Comparison of ENCODE assay signal across 9 mouse cellular contexts in genomic region chr12:102058428-102058827, GRCm38 (mm10).
A peak's percentile ranks its signal among the peaks of the same experiment; 100 is the strongest.
DNase-seq lines count a peak whose midpoint lies in the region; ATAC-seq lines count a peak whose summit lies in the region.
"Had no signal": no experiment of that assay in that cellular context is flagged by ENCODE, and none has a peak within 500 bp of the region (broad histone marks: within the 10 kb centered on the region; RNA-seq: fewer than 3 reads in every experiment).

No protein-coding gene starts in this region.

- 23% methylated on average over 3 of the region's 3 CpGs for WGBS in forebrain, embryonic 12.5 days

- H3K27me3 ChIP-seq in forebrain, embryonic 12.5 days = no peaks in the 10 kb centered on the region

- no peaks in the 10 kb centered on the region for H3K9me3 ChIP-seq in forebrain, embryonic 12.5 days

- DNase-seq in kidney, postnatal 14 days = peak; percentile 6
- DNase-seq in kidney, postnatal 4 days = no peak
- DNase-seq in kidney, postnatal 25 days = peak; percentile 24 to 55
- DNase-seq in retina, postnatal 1 day = peak; percentile 57
- no peak for DNase-seq in T-cell, adult 2 months (ENCODE audit: low spot score)
- DNase-seq: adrenal gland, postnatal 10 days had no signal

- peaks cover 24% of the 10 kb centered on the region for H3K4me1 ChIP-seq in forebrain, embryonic 12.5 days

- no peak overlapping the region for H3K4me3 ChIP-seq in forebrain, embryonic 12.5 days (replicated peaks)

- no peaks in the 10 kb centered on the region for H3K36me3 ChIP-seq in forebrain, embryonic 12.5 days (replicated peaks)

- peak; percentile 82 for ATAC-seq in forebrain, embryonic 12.5 days (ENCODE audit: low FRiP score)
- ATAC-seq in erythroblast, adult 5-6 weeks (replicated peaks; ENCODE audit: low FRiP score, poor library complexity, severe bottlenecking) = no peak
- ATAC-seq in megakaryocyte, adult 5-6 weeks (ENCODE audit: poor library complexity, severe bottlenecking) = no peak

- no peak overlapping the region for H3K4me2 ChIP-seq in forebrain, embryonic 12.5 days

- H3K27ac ChIP-seq in forebrain, embryonic 12.5 days = peak overlapping the region; percentile 76

- H3K9ac ChIP-seq in forebrain, embryonic 12.5 days = no peak overlapping the region

Comparison
In these comparisons a context has a peak if more than half of its experiments do, and no peak if none do; other contexts are left out.
1. DNase-seq: peak in kidney, postnatal 14 days (single experiment), kidney, postnatal 25 days (2 of 2) and retina, postnatal 1 day (single experiment); none in kidney, postnatal 4 days (0 of 2) and T-cell, adult 2 months (single experiment).